Mouse (Mus musculus): ENCODE data around the gene Rnd2. TPM values are rescaled to one million over a fixed set of nuclear protein-coding genes. Genes with fewer than 3 reads are reported as not detected.

The Rnd2 gene
- total RNA-seq, 4 experiments from 2014 or later = 156 to 190 (median 176) TPM

Small RNA genes within 50 kb of the gene (microRNA-seq; reads per million reads assigned to microRNA genes)
- 0.88 to 1.3 reads per million in 2 experiments for gene Mir6929

Other genes starting within 250 kb of the Rnd2 start
- gene Ezh1, start 238.5 kb upstream of the Rnd2 start, total RNA-seq (2022) = 10 to 100 TPM; 62.4 to 63.9 (median 63.7) TPM
- gene Ramp2, start 219.0 kb upstream of the Rnd2 start, total RNA-seq (2022) = 10 to 100 TPM; 32.9 to 51.1 (median 37.6) TPM
- 10 to 100 TPM; 56.7 to 70.0 (median 65.8) TPM for gene Vps25, start 211.3 kb upstream of the Rnd2 start, total RNA-seq (2022)
- gene Wnk4, start 204.4 kb upstream of the Rnd2 start, total RNA-seq (2022) = 10 to 100 TPM; 11.1 to 12.2 (median 11.6) TPM
- under 1 TPM; 0.25 to 0.55 (median 0.35) TPM for gene Cntd1, start 186.0 kb upstream of the Rnd2 start, total RNA-seq (2022)
- gene Coa3, start 185.9 kb upstream of the Rnd2 start, total RNA-seq (2022) = 100 to 1,000 TPM in 2 of 4 experiments, 10 to 100 TPM in 2; 95.8 to 105 (median 101) TPM
- gene Becn1, start 162.7 kb upstream of the Rnd2 start, total RNA-seq (2022) = 100 to 1,000 TPM; 178 to 237 (median 199) TPM
- gene Psme3, start 148.8 kb upstream of the Rnd2 start, total RNA-seq (2022) = 100 to 1,000 TPM; 108 to 132 (median 125) TPM
- 1 to 10 TPM; 3.8 to 5.3 (median 4.7) TPM for gene Aoc2, start 139.9 kb upstream of the Rnd2 start, total RNA-seq (2022)
- gene Aoc3, start 134.4 kb upstream of the Rnd2 start, total RNA-seq (2022) = under 1 TPM; 0.39 to 0.75 (median 0.59) TPM
- not detected for gene G6pc, start 97.4 kb upstream of the Rnd2 start, total RNA-seq (2022)
- 10 to 100 TPM; 47.2 to 57.2 (median 47.5) TPM for gene Aarsd1, start 47.4 kb upstream of the Rnd2 start, total RNA-seq (2022)
- gene Gm27029, start 40.2 kb upstream of the Rnd2 start, total RNA-seq (2022) = 1 to 10 TPM; 4.4 to 6.6 (median 5.2) TPM
- gene Rundc1, start 39.9 kb upstream of the Rnd2 start, total RNA-seq (2022) = 10 to 100 TPM; 31.1 to 37.3 (median 34.4) TPM
- 1 to 10 TPM; 2.1 to 3.5 (median 3.1) TPM for gene Ptges3l, start 39.7 kb upstream of the Rnd2 start, total RNA-seq (2022)
- gene Rpl27, start 22.7 kb upstream of the Rnd2 start, total RNA-seq (2022) = 10 to 100 TPM; 20.6 to 44.6 (median 32.7) TPM
- gene Ifi35, start 16.6 kb upstream of the Rnd2 start, total RNA-seq (2022) = 1 to 10 TPM; 2.8 to 4.8 (median 3.3) TPM
- gene Vat1, start 1.2 kb downstream of the Rnd2 start, total RNA-seq (2022) = 10 to 100 TPM; 40.7 to 54.4 (median 45.8) TPM
- 1 to 10 TPM in 3 of 4 experiments, under 1 TPM in 1; 0.78 to 1.4 (median 1.3) TPM for gene Brca1, start 87.0 kb downstream of the Rnd2 start, total RNA-seq (2022)
- 100 to 1,000 TPM; 131 to 144 (median 133) TPM for gene Nbr1, start 87.2 kb downstream of the Rnd2 start, total RNA-seq (2022)
- 1 to 10 TPM in 3 of 4 experiments, under 1 TPM in 1; 0.97 to 3.1 (median 2.2) TPM for gene Tmem106a, start 117.2 kb downstream of the Rnd2 start, total RNA-seq (2022)
- not detected for gene Gm11634, start 134.3 kb downstream of the Rnd2 start, total RNA-seq (2022)
- 10 to 100 TPM in 2 of 4 experiments, 1 to 10 TPM in 2; 7.8 to 11.5 (median 9.5) TPM for gene Rdm1, start 162.2 kb downstream of the Rnd2 start, total RNA-seq (2022)
- 10 to 100 TPM; 25.0 to 36.9 (median 30.7) TPM for gene Arl4d, start 200.5 kb downstream of the Rnd2 start, total RNA-seq (2022)